Mouse (Mus musculus): ENCODE results near the gene Grm4.

Gene Grm4

DNA sequence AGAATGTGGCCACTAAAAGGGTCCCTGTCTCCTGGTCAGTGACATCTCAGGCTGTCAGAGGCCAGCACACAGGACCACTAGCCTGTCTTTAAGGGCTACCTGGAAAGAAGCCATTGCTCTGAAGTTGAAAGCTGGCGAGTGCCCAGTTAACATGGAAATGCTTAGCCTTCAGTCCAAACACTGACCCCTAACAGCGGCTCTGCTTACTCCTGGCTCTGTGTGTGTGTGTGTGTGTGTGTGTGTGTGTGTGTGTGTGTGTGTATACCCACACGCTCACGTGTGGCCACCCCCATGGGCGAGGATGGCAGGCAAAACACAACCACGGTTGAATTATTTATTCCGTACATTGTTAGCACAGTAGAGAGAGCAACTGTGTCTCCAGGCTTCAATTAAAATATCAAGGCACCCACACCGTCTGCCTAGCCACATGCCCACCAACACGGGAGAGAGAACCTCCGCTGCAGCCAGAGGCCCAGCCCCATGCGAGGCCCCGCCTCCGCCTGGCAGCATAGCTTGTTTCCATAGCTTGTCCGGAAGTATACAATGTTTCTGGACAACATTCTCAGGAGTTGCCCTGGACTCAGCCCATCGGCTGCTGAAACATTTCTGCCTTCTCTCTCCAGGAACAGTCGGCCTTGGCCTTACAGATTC lies 32.9 kb downstream of the Grm4 start:
- no peak for DNase-seq (ENCODE audit: low spot score in 2 of 2)

DNA sequence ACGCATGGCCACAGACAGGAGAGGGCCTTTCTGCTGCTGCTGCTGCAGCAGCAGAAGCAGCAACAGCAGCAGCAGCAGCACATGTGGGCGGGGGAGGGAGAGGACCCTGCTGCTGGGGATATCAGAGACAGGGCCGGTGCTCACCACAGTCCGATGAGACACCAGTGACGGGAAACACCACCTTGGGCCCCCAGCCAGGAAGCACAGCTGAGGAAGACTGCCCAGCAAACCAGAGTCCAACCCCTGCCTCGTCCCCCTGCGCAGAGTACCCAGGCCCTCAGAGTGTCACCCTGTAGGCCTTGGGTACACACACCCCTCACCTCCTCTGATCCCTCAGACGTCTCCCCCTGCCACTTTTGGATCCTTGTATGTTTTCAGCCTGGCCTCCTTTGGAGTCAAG lies 35.3 kb downstream of the Grm4 start:
- DNase-seq (ENCODE audit: low spot score in 2 of 2) = no peak

DNA sequence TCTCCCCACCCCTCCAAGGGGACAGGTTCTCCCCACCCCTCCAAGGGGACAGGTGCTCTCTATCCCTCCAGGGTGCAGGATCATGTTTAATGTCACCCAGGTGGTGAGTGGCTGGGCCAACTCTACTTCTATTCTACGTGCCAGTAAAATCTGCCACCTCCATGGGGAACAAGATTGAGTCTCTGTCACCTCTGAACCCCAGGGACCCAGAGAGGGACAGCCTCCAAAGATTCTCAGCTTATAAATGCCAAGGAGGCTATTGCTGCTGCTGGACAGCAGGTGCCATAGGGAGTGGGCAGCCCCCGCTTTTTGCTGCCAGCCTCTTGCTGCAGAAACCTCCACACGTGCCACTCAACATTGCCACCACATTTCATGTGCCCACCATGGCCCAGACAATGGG lies 37.6 kb downstream of the Grm4 start:
- no peak for DNase-seq (ENCODE audit: low spot score in 2 of 2)

DNA sequence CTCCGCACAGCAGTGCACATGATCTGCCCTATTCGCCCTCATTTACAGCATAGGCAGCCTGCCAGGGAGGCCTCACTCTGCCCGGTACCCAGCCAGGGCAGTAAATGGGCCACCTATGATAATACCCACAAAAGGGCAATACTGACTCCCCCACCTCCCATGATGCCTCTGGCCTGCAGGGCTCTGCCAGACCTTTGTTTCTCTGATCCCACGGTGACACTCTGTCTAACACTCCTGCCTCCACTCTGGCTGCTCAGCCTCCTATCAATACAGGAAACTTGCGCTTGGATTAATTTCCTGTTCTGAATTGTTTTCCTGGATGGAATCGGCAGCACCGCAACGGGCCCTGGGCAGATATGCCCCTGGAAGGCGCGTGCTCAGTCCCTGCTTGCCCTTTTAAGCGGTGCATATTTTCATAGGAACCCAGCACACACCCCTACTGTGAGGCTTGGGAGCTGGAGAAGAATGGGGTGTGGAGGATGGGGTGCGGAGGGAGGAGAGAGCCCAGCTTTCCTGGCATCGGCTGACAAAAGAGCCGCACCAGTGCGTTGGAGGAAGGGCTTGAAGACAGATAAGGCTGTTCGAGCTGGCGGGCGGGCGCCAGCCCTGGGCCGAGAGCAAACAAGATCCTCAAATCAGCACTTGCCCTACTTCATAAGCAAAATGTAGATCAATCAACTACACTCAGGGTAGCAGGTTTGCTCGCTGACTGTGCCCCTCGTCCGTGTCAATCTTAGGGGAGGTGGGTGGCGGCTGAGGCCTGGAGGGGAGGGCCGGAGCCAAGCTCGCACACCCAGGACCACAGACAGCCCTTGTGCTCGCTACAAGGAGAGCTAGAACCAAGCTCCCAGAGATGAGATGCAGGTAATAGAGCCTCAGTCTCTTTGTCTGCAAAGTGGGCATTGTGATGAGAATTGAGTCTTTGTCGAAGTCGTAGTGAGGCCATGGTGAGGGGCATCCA lies 40.8 kb downstream of the Grm4 start:
- no peak for DNase-seq (ENCODE audit: low spot score in 2 of 2)

DNA sequence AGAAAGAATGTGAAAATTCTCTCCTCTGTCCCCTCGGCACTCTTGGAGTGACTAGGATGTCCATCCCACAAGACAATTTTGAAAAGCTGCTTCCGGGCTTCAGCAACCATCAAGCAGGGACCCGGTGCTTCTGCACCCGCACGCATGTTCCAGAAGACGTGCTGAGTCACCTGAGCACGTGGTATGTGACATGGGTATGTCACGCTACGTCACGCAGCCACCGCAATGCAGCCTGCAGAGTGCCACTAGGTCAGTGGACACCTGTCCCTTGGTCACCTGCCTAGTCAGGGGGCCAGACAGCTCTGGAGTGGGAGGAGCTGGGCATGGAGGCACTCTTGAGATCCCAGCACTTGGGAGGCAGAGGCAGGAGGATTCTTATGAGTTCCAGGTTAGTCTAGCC lies 45.6 kb downstream of the Grm4 start:
- no peak for DNase-seq (ENCODE audit: low spot score in 2 of 2)

DNA sequence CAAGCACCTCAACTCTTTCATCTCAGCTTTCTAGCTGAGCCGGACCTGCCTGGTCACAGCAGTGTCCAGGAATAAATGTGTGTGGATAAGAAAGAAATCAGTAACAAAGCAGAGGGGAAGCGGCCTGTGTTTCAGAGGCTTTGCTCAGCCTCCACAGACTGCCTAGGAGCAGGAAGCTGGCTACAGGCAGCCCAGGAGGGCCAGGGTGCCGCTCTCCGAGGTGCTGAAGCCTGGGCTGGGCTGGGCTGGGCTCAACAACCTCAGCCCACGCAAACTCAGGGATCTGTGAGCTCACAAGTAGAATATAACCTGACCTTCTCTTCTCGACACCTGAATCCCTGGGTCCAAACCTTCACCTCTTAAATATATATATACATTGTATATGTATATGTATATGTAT lies 54.6 kb downstream of the Grm4 start:
- DNase-seq (ENCODE audit: low spot score in 2 of 2) = no peak

DNA sequence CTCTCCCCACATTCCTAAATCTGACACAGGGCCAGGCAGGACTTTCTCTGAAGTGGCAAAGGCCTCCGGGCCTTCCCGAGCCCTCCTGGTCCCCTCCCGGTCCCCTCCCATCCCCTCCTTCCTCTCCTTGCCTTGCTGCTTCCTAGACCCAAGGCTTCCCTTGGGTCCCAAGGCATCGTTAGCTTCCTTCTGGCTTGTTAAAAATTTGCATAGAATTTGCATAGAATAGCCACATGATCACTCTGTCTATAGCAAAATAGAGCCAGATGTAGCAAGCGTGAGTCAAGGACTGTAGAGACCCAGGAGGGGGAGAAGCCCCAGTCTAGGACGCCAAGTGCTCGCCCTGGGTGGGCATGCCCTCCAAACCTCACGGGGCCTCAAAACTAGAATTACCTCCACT lies 55.3 kb downstream of the Grm4 start:
- DNase-seq (ENCODE audit: low spot score in 2 of 2) = no peak

DNA sequence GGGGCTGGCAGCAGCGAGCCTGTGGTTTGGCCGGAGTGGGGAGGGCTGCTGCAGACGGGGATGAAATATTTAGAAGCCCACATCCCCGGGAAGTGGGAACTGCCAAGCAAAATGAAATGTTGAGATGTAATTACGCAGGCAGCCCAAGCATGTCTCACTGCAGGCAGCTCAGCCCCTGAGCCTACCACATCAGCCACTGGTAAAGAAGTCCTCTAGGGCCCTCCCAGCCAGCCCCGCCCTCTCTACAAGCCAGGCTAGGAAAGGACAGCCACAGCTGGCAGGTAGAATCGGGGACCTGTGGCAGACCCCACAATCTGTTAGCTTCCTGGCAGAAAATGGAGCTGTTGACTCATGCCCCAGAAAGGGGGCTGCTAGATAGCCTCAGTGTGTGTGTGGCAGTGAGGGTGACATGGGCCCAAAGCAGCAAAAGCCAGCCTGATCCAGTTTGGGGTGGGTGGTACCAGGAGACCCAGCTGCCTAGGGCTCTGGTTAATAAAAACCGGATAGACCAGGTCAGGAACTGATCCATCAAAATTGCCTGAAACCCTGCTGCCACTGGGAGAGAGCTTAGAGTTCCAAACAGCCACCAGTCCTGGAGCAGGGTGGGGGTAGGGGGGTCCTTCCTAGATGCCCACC lies 56.8 kb downstream of the Grm4 start:
- no peak for DNase-seq (ENCODE audit: low spot score in 2 of 2)

DNA sequence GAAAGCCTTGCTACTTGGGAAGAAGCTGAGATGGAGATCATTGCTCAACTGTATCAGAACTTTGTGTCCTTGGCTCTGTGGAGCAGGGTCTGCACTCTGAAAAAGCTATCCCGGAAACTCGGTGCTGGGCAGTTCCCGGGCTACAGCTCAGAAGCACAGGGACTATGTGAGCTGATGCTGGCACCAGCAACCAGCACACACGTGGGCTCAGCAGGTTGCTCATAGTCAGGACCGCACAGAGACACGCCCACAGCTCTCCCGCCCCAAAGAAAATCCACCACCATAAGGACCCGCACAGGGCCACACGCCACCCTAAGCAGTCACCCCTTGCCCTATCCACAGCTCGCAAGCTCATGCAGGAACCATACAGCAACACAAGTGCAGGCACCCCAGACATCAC lies 61.2 kb downstream of the Grm4 start:
- DNase-seq (ENCODE audit: low spot score in 2 of 2) = no peak

DNA sequence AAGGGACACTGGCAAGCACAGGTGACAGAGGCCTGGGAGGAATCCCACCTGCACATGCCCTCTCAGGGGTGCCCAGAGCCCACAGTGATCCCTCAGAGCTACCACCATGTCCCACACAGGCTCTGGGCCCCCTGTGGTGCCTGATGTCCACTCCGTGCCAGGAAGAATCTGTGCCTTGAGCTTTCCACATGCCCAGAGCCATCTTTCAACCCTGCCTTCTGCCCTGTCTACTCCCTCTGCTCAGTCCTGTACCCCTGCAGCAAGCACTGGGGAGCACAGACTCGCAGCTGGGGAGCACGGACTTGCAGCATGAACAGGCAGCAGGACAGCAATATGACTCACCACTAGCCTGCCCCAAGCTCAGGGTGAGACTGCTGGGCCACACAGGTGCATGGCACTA lies 62.0 kb downstream of the Grm4 start:
- DNase-seq (ENCODE audit: low spot score in 2 of 2) = no peak

DNA sequence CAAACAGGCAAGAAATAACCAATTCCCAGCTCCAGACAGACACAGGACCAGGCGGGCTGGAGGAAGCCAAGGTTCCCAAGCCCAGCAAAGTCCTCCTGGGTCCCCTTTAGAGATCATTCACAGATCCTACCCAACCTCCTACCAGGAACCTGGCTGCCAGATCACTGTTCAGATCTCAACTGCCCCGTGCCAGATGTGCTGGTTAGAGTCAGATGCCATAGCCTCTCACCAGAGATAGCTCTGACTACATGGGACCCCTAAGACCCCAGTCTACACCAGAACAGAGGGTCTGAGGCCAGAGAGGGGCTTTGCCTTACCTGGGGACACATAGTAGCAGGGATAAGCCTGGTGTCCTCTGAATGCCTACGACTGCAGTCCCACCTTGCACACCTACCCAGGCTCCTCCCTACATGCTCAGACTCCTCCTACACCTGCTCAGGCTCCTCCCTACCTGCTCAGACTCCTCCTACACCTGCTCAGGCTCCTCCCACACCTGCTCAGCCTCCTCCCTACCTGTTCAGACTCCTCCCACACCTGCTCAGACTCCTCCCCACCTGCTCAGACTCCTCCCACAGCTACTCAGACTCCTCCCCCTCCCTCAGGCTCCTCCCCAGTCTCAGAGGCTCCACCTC lies 63.2 kb downstream of the Grm4 start:
- no peak for DNase-seq (ENCODE audit: low spot score in 2 of 2)

DNA sequence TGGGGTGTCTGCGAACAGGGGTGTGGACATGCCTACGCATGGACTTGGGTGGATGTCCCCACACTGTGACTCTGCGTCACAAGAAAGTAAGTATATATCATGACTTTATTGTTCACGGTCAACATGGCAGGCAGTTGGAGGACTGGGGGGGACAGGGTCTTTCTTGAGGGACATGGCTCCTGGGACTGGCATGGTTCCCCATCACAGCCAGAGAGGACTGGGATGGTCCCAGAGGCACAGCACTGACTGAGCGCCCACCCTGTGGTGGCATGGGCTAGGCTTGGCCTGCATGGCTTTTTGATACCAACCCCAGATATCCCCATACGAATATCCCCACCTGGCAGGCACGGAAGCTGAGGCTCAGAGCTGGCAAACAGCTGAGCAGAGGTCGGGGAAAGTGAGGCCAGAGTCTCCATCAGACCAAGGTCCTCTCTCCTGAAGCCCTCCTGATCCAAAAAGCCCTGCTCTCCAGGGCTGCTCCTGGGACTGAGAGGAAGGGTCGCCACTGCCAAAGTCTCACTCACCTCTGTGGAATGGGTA lies 64.1 kb downstream of the Grm4 start:
- no peak for DNase-seq (ENCODE audit: low spot score in 2 of 2)

DNA sequence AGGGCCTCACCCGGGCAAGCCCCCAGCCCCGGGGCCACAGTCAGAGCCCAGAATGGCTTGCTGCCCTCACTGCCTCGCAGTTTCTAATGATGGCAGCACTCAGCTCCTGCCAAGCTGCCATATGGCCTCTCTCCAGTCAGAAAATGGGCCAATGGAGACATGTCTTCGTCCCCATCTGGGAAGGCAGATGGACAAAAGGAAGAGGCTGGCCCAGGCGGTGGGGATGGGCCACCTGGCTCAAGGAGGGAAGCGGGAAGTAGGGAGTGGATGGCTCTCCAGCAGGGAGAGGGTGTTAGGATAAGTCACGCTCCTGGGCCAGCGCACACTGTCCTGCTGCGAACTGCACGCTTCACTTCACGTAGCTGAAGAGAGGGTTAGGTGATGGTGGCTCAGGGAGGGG lies 64.8 kb downstream of the Grm4 start:
- no peak for DNase-seq (ENCODE audit: low spot score in 2 of 2)

DNA sequence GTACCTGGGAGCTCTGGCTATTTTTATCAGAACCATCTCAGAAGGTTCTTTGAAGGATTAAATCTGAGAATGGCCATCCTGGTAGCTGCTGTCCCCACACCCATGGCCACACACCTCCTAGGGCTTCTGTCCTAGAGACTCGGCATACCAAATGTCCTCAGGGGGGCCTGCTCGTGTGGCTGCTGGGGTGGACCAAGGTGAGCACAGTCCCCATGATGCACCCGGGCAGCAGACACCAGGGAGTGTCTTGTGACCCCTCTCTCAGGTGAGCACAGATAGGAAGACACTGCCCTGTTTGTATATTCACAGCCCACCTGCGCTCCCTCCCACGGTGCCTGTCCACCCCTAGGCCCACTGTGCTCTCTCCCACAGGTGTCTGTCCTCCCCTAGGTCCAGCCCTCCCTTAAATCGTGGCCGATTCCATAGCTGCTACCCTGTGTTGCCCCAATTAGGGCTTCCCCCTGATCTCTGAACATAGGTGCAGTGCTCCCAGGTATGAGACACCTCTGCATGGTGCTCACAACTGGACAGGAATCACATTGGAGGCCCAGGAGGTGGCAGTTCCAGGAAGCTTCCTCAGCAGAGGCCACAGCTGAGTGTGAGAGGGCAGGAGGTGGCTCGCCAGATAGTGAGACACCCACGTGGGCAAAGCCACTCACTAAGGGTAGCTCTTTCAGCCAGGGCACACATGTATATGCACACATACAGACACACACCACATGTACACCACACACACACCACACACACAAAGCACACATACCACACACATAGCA lies 66.0 kb downstream of the Grm4 start:
- no peak for DNase-seq (ENCODE audit: low spot score in 2 of 2)

DNA sequence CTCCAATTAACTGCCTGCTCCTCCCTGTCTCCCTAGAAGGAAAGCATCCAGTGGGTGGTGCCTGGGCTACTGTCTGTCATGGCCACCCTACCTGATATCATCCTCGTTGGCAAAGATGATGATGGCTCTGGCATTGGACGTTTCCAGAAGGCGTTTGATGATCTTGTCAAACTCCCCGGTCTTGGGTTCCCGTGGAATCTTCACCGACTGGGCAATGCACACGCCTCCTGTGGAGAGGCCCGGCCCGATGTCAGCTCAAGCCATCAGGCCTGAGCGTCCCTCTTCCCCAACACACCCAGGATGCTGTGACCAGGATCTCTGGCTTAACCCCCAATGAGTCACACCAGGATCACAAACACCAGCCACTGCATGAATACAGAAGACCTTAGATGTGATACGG lies 66.8 kb downstream of the Grm4 start:
- no peak for DNase-seq (ENCODE audit: low spot score in 2 of 2)

DNA sequence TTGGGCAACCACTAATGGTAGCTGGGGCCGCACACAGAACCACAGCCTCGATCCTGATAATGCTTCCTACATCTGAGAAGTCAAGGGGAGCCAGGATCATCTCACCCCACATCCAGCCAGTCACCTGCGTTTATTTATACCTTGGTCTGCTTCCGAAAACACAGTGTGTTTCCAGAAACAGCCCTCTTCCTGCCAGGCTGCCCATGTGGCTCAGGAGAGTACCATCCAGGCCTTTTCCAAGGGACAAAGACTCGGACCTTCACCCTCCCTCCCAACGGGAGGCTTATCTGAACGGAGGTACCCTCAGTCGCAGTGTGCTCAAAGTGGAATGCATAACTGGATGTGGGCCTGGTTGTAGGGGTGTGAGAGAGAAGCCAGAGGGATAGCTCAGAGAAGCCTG lies 68.2 kb downstream of the Grm4 start:
- no peak for DNase-seq (ENCODE audit: low spot score in 2 of 2)

DNA sequence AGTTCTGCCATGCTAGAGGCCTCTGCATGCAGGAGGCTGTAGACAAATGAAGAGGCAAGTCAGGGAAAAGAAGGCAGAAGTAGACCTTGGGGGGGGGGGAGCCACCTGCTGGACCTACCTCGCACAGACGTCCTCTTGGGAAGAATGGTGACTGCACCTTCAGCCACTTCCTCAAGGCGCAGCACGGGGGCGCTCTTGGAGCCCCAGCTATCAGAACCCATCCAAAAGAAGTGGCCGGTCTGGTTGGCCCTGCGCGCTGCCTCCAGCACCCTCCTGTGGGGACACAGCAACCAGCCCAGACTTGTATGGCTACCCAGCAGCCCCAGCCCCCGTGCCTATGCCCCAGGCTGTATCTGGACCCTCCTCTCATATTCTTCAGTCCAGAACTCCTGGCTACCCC lies 69.4 kb downstream of the Grm4 start:
- no peak for DNase-seq (ENCODE audit: low spot score in 2 of 2)

DNA sequence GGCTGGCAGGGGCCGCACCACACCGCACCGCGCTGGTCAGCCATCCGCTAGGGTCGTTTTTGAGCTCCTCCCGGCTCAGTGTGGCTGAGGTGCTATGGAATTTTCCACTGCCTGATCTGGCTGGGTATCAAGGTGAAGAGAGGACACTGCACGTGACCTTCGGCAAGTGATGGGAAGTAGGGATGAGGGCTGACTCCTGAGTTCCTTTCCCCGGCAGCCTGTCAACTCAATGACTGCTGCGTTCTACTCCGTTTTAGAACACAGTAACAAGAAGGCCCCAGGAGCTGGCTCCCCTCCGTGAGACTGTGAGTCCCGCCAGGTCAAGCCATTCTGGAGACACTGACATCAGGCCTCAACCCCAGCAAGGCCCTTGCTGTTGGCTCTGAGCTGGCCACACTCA lies 70.0 kb downstream of the Grm4 start:
- DNase-seq (ENCODE audit: low spot score in 2 of 2) = no peak

DNA sequence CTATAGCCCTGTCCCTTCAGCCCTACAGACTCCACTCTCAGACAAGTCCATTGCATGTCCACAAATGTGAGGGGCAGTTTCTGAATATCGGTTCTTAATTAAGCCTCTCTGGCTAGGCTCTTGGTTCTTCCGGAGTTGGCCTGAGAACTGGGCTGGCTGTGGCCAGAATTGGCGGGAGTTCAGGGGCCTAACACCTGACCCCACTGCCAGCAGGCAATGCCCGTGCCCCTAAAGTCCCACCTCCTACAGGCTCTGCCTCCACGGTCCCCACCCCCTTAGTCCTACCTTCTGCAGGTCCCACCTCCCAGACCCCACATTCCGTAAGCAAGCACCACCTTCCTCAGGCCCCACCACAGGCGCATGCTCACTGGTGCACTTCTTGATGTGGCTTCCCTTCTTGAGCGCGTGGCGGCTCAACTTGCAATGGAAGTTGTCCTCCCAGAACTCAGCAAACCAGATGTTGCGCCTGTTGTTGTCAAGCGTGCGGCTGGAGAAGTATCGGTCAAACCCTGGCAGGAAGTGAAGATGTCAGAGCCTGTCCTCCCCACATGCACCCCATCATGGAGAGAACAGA lies 71.4 kb downstream of the Grm4 start:
- no peak for DNase-seq (ENCODE audit: low spot score in 2 of 2)

DNA sequence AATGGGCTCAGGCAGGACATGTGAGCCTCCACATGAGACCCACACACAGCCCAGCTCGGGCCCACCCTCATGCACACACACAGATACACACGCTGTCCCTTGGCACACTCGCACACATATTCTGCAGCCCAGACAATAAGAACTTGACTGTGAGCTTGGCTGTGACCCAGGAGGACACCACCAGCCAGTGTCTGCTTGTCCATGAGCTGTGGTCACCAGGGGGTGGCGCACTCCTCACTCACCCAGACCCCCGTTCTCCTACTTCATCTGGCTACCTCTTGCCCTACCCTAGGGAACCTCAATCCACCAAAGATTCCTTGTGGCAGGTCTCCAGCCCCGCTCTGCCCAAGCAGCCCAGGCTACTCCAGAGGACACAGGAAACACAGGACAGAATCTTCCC lies 72.5 kb downstream of the Grm4 start:
- DNase-seq (ENCODE audit: low spot score in 2 of 2) = no peak
